Mouse (Mus musculus): ENCODE measurements around the gene Rassf3.

- TF ChIP-seq CTCF (conservative IDR thresholded peaks at IDR 0.05 in 1 of 2, IDR thresholded peaks at IDR 0.05 in 1 of 2; ENCODE audit: low read depth in 2 of 2, low read length in 2 of 2) (no peak), POLR2A (IDR thresholded peaks at IDR 0.05; ENCODE audit: low read depth, low read length) (no peak), RAD21 (IDR thresholded peaks at IDR 0.05; ENCODE audit: low read depth, low read length) (no peak), MAFK (IDR thresholded peaks at IDR 0.05; ENCODE audit: insufficient replicate concordance, low read length) (no peak)
These were observed 108.9 kb downstream of the Rassf3 start for GRCm38 (mm10) chr10:121367271-121367670.

Data from CH12.LX (cell line).